Mouse (Mus musculus) kidney, postnatal 0 days (tissue): ENCODE measurements around the gene Tex46. TPM values are rescaled to one million over a fixed set of nuclear protein-coding genes. Genes with fewer than 3 reads are reported as not detected.

ENCODE experiments used
- ATAC-seq: fragments of 200-750 bp; cut with Nextera tagmentation; replicated peaks from 2 replicates; pipeline ENCODE4 v1.8.0; 2017; ENCODE audit warnings: low read depth, moderate number of reproducible peaks, moderate TSS enrichment, moderate library complexity; ENCODE audit not compliant: low FRiP score
- DNase-seq: peaks from one replicate; pipeline ENCODE4 v3.0.0-alpha.2; 2016; ENCODE audit warnings: low spot score
- H3K27ac ChIP-seq: fragments of 300-500 bp; sonication (generic); 2 replicates; pipeline ENCODE4 v1.5.1; 2014; ENCODE audit warnings: mild to moderate bottlenecking
- H3K27me3 ChIP-seq: fragments of 300-500 bp; sonication (generic); 2 replicates; pipeline ENCODE4 v1.6.1; 2014; ENCODE audit warnings: low read length, mixed read lengths; ENCODE audit not compliant: insufficient read depth
- H3K36me3 ChIP-seq: fragments of 300-500 bp; sonication (generic); 2 replicates; pipeline ENCODE4 v1.6.1; 2014; ENCODE audit warnings: low read length, mixed read lengths; ENCODE audit not compliant: insufficient read depth
- H3K4me1 ChIP-seq: fragments of 300-500 bp; sonication (generic); replicated peaks from 2 replicates; pipeline ENCODE4 v1.6.1; 2014; ENCODE audit warnings: antibody characterized with exemption, low read length, mixed read lengths; ENCODE audit not compliant: insufficient read depth
- H3K4me2 ChIP-seq: fragments of 300-500 bp; sonication (generic); 2 replicates; pipeline ENCODE4 v1.6.1; 2014; ENCODE audit warnings: mild to moderate bottlenecking, low read length, moderate library complexity, mixed read lengths
- H3K4me3 ChIP-seq: fragments of 300-500 bp; sonication (generic); replicated peaks from 2 replicates; pipeline ENCODE4 v1.5.1; 2014; ENCODE audit warnings: low read depth, low read length
- H3K9ac ChIP-seq: fragments of 300-500 bp; sonication (generic); 2 replicates; pipeline ENCODE4 v1.6.1; 2014; ENCODE audit warnings: low read depth, low read length
- H3K9me3 ChIP-seq: fragments of 300-500 bp; sonication (generic); replicated peaks from 2 replicates; pipeline ENCODE4 v1.6.1; 2016; ENCODE audit warnings: low read length, inconsistent platforms, mixed read lengths
- CTCF ChIP-seq: IDR thresholded peaks from 2 replicates; pipeline ENCODE4 v1.5.1; 2016; ENCODE audit warnings: antibody characterized with exemption, low read depth, mild to moderate bottlenecking, moderate library complexity
- WGBS: fragments of 180-500 bp; shearing (Covaris S2); extraction: QIAGEN DNeasy Blood & Tissue Kit; methylation state at CpG from one replicate; pipeline ENCODE4 v1.1.7; 2014; 5-methylcytosine and 5-hydroxymethylcytosine counted together
- polyA plus RNA-seq: library from polyadenylated mRNA; unstranded; fragments of >200 nt; fragmentation: Nextera tagmentation; extraction: Ambion mirVana; gene quantifications from 2 replicates; pipeline ENCODE4 v1.2.1, GENCODE M21; 2015

Tex46 gene
- polyA plus RNA-seq, 1 experiment from 2014 or later = not detected

DNA sequence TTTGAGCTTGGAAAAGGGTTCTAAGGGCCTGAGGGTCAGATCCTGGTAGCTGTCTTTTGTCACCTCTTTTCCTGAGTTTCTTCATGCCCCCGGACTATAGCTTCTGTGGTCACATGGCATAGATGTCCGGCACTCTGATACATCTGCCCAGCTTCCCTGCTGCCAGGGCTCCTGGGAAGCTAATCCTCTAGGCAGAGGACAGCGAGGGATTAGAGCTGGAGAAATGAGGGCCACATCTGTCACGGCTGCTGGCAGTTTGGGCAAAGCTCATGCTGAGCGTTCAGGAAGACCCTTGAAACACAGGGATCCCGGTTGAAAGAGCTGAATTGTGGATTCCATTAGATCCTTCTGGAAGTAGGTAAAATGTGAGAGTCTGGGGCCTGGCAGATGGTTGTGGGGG lies 12.2 kb downstream of the Tex46 start, which contains the start of gene Lactbl1:
TSS of gene Lactbl1 (plus strand) at position 234 of the 400 bp plus-strand sequence.
- TF ChIP-seq CTCF = no peak
- H3K9ac ChIP-seq = no peak within 1 kb of the TSS
- no peak within 1 kb of the TSS for H3K27ac ChIP-seq
- H3K36me3 ChIP-seq = no peaks in the 10 kb centered on the region
- no peak for ATAC-seq
- no peak within 1 kb of the TSS for H3K4me3 ChIP-seq
- no peaks in the 10 kb centered on the region for H3K9me3 ChIP-seq
- H3K4me1 ChIP-seq = no peaks in the 10 kb centered on the region
- H3K27me3 ChIP-seq = no peaks in the 10 kb centered on the region
- WGBS = 49% methylated on average over 6 of the region's 6 CpGs
- H3K4me2 ChIP-seq = no peak within 1 kb of the TSS
- DNase-seq = no peak

DNA sequence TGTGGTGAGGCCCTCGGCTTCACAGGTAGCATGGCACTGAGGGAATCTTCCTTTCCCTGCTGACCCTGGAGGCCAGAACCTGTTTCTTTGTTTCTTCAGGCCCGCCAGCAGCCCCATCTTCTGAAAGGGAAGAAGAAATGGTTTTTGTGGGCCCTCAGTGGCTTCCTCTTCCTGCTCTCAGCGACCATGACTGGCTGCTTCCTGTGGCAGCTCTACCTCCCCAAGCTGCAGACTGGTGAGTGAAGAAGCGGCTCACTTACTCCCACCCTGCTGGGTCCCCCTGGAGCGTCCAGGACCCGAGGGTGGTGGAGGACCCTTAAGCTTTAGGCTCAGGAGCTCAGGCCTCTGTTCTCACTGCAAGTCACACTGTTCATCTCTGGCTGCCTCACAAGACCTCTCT lies 16.4 kb downstream of the Tex46 start:
- Histone ChIP-seq H3K4me1 (no peaks in the 10 kb centered on the region), H3K4me3 (no peak overlapping the region), H3K27ac (no peak overlapping the region), H3K9me3 (no peaks in the 10 kb centered on the region), H3K36me3 (no peaks in the 10 kb centered on the region), H3K27me3 (no peaks in the 10 kb centered on the region), H3K9ac (no peak overlapping the region), H3K4me2 (no peak overlapping the region)
- no peak for ATAC-seq
- WGBS = 61% methylated on average over 6 of the region's 6 CpGs
- TF ChIP-seq CTCF = no peak
- DNase-seq = no peak

DNA sequence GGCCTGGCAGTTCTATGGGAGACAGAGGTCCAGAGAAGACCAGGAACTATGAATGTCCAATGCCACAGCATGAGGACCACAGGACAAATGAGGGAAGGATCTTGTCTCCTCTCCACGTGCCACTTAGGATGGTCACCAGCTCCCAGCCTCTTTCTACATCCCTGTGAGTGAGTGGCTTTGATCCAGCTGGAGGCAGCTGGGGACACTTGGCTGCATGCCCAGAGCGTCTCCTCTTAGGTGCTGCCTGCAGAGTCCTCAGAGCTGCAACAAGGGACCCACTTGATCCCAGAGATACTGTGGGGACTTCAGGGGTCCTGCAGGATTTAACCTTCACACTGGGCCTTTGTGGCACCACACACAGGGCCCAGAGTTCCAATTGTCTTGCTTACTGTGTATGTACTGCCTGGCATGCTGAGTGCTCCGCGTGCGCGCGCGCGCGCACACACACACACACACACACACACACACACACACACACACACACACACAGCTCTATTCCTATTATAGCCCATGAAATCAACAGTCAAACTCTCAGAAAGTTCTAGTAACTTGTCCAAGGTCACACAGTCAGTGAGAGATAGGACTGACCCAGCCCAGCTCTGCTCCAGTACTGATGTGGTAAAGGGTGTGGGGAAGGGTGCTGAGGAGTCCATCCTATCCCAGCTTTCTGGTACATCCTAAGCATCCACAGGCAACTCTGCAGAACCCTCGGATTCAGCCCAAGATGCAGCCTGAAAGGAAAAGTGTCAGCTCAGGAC lies 21.2 kb downstream of the Tex46 start:
- no peak for TF ChIP-seq CTCF

DNA sequence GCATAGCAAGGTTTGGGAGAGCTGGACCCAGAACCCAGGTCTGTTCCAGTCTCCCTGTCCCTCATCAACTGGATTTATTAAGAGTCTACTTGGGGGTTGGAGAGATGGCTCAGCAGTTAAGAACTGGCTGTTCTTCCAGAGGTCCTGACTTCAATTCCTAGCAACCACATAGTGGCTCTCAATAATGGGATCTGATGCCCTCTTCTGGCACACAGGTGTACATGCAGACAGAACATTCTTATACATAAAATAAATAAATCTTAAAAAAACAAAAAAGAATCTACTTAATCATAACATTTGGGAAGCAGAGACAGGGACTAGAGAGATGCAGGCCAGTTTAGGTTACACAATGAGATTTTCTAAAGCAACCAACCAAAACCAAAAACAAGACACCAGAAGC lies 25.8 kb downstream of the Tex46 start:
- H3K4me1 ChIP-seq = no peaks in the 10 kb centered on the region
- no peaks in the 10 kb centered on the region for H3K9me3 ChIP-seq
- no peak for DNase-seq
- no peak overlapping the region for H3K4me2 ChIP-seq
- peaks cover 22% of the 10 kb centered on the region for H3K27me3 ChIP-seq
- no peak for ATAC-seq
- H3K9ac ChIP-seq = no peak overlapping the region
- H3K27ac ChIP-seq = no peak overlapping the region
- H3K4me3 ChIP-seq = no peak overlapping the region
- H3K36me3 ChIP-seq = no peaks in the 10 kb centered on the region
- peak; percentile 46 for TF ChIP-seq CTCF

More for the DNA sequence above, 21.2 kb downstream of the Tex46 start:
- no peaks in the 10 kb centered on the region for H3K9me3 ChIP-seq
- no peak overlapping the region for H3K27ac ChIP-seq
- H3K4me1 ChIP-seq = no peaks in the 10 kb centered on the region
- H3K9ac ChIP-seq = no peak overlapping the region
- no peak for ATAC-seq
- no peak for DNase-seq
- no peaks in the 10 kb centered on the region for H3K36me3 ChIP-seq
- H3K27me3 ChIP-seq = 0 out of 2 replicates have a peak, but pooled peaks cover under 1% of the 10 kb centered on the region
- WGBS = 83% methylated on average over 11 of the region's 11 CpGs
- no peak overlapping the region for H3K4me2 ChIP-seq
- no peak overlapping the region for H3K4me3 ChIP-seq

DNA sequence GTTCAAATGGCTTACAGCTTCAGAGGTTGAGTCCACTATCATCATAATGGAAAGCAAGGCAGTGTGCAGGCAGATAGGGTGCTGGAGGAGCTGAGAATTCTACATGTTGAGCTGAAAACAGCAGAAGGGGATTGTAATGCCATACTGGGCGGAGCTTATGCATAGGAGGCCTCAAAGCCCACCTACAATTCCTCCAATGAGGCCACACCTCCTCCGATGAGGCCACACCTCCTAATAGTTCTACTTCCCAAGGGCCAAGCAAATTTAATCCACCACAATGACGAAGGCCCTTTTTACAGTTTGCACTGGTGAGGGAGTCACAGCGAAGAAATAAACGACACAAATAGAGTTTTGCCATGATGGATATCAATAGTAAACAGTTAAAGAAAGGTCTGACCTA lies 26.3 kb downstream of the Tex46 start:
- H3K9me3 ChIP-seq = no peaks in the 10 kb centered on the region
- no peaks in the 10 kb centered on the region for H3K4me1 ChIP-seq
- H3K27ac ChIP-seq = no peak overlapping the region
- DNase-seq (no peak), ATAC-seq (no peak)
- 69% methylated on average over 5 of the region's 5 CpGs for WGBS
- H3K4me3 ChIP-seq = no peak overlapping the region
- H3K27me3 ChIP-seq = peaks cover 22% of the 10 kb centered on the region
- 0 out of 2 replicates have a peak overlapping the region, but pooled peaks have one; percentile 46 for H3K9ac ChIP-seq
- TF ChIP-seq CTCF = no peak
- H3K4me2 ChIP-seq = no peak overlapping the region
- no peaks in the 10 kb centered on the region for H3K36me3 ChIP-seq

DNA sequence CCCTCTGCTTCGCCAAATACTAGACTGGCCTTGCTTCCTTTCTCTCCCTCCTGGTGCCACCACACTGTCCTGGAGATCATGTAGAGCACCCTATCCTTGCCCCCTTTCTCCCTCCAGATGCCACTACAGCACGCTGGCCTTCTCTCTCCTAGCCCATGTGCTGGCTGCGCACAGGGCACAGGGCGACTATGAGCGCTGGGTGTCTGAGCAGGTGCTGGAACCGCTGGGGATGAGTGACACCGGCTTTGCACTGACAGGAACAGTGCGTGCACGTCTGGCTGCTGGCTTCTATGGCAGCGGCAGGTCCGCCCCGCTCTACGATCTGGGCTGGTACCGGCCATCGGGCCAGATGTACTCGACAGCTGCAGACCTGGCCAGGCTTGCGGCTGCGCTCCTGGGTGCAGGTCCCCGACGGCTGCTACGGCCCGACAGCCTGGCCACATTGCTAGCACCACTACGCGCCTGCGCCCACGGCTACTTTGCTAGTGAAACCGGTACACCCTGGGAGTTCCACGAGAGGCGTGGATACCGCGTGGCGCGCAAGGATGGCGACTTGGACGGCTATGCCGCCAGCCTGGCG lies 26.8 kb downstream of the Tex46 start:
- peak overlapping the region; percentile 92 for H3K4me2 ChIP-seq
- no peaks in the 10 kb centered on the region for H3K36me3 ChIP-seq
- H3K4me3 ChIP-seq = peak overlapping the region; percentile 50
- no peak for DNase-seq
- H3K27ac ChIP-seq = no peak overlapping the region
- H3K9me3 ChIP-seq = no peaks in the 10 kb centered on the region
- 16% methylated on average over 37 of the region's 37 CpGs for WGBS
- ATAC-seq = no peak; the same call in 1 of the 2 replicates
- H3K27me3 ChIP-seq = peaks cover 22% of the 10 kb centered on the region
- no peaks in the 10 kb centered on the region for H3K4me1 ChIP-seq
- peak overlapping the region; percentile 46 for H3K9ac ChIP-seq
- no peak for TF ChIP-seq CTCF
